Mouse (Mus musculus) embryonic facial prominence, embryonic 15.5 days (tissue): ENCODE measurements around the gene Plcl1. TPM values are rescaled to one million over a fixed set of nuclear protein-coding genes. Genes with fewer than 3 reads are reported as not detected.

ENCODE experiments used
- ATAC-seq: fragments of 200-750 bp; cut with Nextera tagmentation; 2 replicates; pipeline ENCODE4 v1.8.0; 2017; ENCODE audit warnings: low read depth, moderate TSS enrichment; ENCODE audit not compliant: insufficient number of reproducible peaks, low FRiP score, low TSS enrichment
- H3K27ac ChIP-seq: fragments of 300-500 bp; sonication (generic); replicated peaks from 2 replicates; pipeline ENCODE4 v1.5.1; 2015; ENCODE audit warnings: mild to moderate bottlenecking, inconsistent platforms
- H3K27me3 ChIP-seq: fragments of 300-500 bp; sonication (generic); 2 replicates; pipeline ENCODE4 v1.6.1; 2015; ENCODE audit warnings: inconsistent platforms
- H3K36me3 ChIP-seq: fragments of 300-500 bp; sonication (generic); 2 replicates; pipeline ENCODE4 v1.6.1; 2015; ENCODE audit warnings: mild to moderate bottlenecking, inconsistent platforms
- H3K4me1 ChIP-seq: fragments of 300-500 bp; sonication (generic); 2 replicates; pipeline ENCODE4 v1.6.1; 2015; ENCODE audit warnings: inconsistent platforms
- H3K4me2 ChIP-seq: fragments of 300-500 bp; sonication (generic); replicated peaks from 2 replicates; pipeline ENCODE4 v1.6.1; 2015; ENCODE audit warnings: mild to moderate bottlenecking, inconsistent platforms
- H3K4me3 ChIP-seq: fragments of 300-500 bp; sonication (generic); replicated peaks from 2 replicates; pipeline ENCODE4 v1.5.1; 2015; ENCODE audit warnings: mild to moderate bottlenecking, inconsistent platforms
- H3K9ac ChIP-seq: fragments of 300-500 bp; sonication (generic); 2 replicates; pipeline ENCODE4 v1.6.1; 2015; ENCODE audit warnings: inconsistent platforms
- H3K9me3 ChIP-seq: fragments of 300-500 bp; sonication (generic); replicated peaks from 2 replicates; pipeline ENCODE4 v1.6.1; 2016; ENCODE audit warnings: inconsistent platforms
- WGBS: fragments of 180-500 bp; shearing (Covaris S2); methylation state at CpG from one replicate; pipeline ENCODE4 v1.1.7; 2015; 5-methylcytosine and 5-hydroxymethylcytosine counted together
- polyA plus RNA-seq: library from polyadenylated mRNA; unstranded; fragments of >200 nt; fragmentation: Nextera tagmentation; extraction: Ambion mirVana; gene quantifications from 2 replicates; pipeline ENCODE4 v1.2.1, GENCODE M21; 2015

The Plcl1 gene
- 2.2 and 2.5 TPM in 2 replicates for polyA plus RNA-seq

GRCm38 (mm10) chr1:55405272-55406022, at the start of gene Plcl1:
TSS of gene Plcl1 (plus strand) at chr1:55405921.
- peaks cover 17% of the 10 kb centered on the region for H3K4me1 ChIP-seq
- peak; percentile 98 for ATAC-seq
- no peaks in the 10 kb centered on the region for H3K36me3 ChIP-seq
- peak within 1 kb of the TSS; percentile 85 for H3K4me2 ChIP-seq
- H3K27me3 ChIP-seq, result peaks cover 8% of the 10 kb centered on the region; the same call in 1 of the 2 replicates
- H3K27ac ChIP-seq, result peak within 1 kb of the TSS; percentile 31
- WGBS, result 3% methylated on average over 51 of the region's 51 CpGs
- no peaks in the 10 kb centered on the region for H3K9me3 ChIP-seq
- H3K9ac ChIP-seq, result peak within 1 kb of the TSS; percentile 26
- H3K4me3 ChIP-seq, result peak within 1 kb of the TSS; percentile 70

- H3K27me3 ChIP-seq, result peaks cover 20% of the 10 kb centered on the region
- ATAC-seq, result 0 out of 2 replicates have a peak, but pooled peaks have one; percentile 39
- no peak overlapping the region for H3K27ac ChIP-seq
- H3K4me3 ChIP-seq, result peak overlapping the region; percentile 50
- peak overlapping the region; percentile 67 for H3K4me2 ChIP-seq
- WGBS, result 51% methylated on average over 49 of the region's 49 CpGs
- H3K4me1 ChIP-seq, result peaks cover 10% of the 10 kb centered on the region
- H3K9ac ChIP-seq, result no peak overlapping the region
- H3K36me3 ChIP-seq, result no peaks in the 10 kb centered on the region
- H3K9me3 ChIP-seq, result peaks cover 5% of the 10 kb centered on the region; the same call in 1 of the 2 replicates
Observed at GRCm38 (mm10) chr1:55362634-55363033, 43.1 kb upstream of the Plcl1 start.

GRCm38 (mm10) chr1:55363044-55363565, 42.6 kb upstream of the Plcl1 start, which contains the start of gene Boll:
TSS of gene Boll (minus strand) at chr1:55363469.
- H3K4me1 ChIP-seq, result peaks cover 10% of the 10 kb centered on the region
- peak; percentile 43; the same call in 1 of the 2 replicates for ATAC-seq
- 13% methylated on average over 65 of the region's 68 CpGs for WGBS
- H3K36me3 ChIP-seq, result no peaks in the 10 kb centered on the region
- no peak within 1 kb of the TSS for H3K9ac ChIP-seq
- H3K27me3 ChIP-seq, result peaks cover 20% of the 10 kb centered on the region
- H3K4me2 ChIP-seq, result peak within 1 kb of the TSS; percentile 67
- H3K27ac ChIP-seq, result no peak within 1 kb of the TSS
- H3K9me3 ChIP-seq, result peaks cover 5% of the 10 kb centered on the region; the same call in 1 of the 2 replicates
- peak within 1 kb of the TSS; percentile 50 for H3K4me3 ChIP-seq

- Histone ChIP-seq H3K27ac (no peak overlapping the region), H3K4me2 (peak overlapping the region; percentile 67), H3K4me3 (peak overlapping the region; percentile 50), H3K4me1 (peaks cover 10% of the 10 kb centered on the region), H3K9me3 (peaks cover 5% of the 10 kb centered on the region; the same call in 1 of the 2 replicates), H3K36me3 (no peaks in the 10 kb centered on the region), H3K9ac (no peak overlapping the region), H3K27me3 (peaks cover 20% of the 10 kb centered on the region)
- 2% methylated on average over 27 of the region's 27 CpGs for WGBS
- peak; percentile 84 for ATAC-seq
Observed at GRCm38 (mm10) chr1:55363586-55363985, 42.1 kb upstream of the Plcl1 start.

- Histone ChIP-seq H3K4me3 (no peak overlapping the region), H3K4me2 (no peak overlapping the region), H3K9ac (no peak overlapping the region), H3K27me3 (no peaks in the 10 kb centered on the region), H3K9me3 (no peaks in the 10 kb centered on the region), H3K4me1 (no peaks in the 10 kb centered on the region), H3K36me3 (no peaks in the 10 kb centered on the region), H3K27ac (no peak overlapping the region)
- no peak for ATAC-seq
- WGBS, result 84% methylated on average over 3 of the region's 3 CpGs
Observed at GRCm38 (mm10) chr1:55372626-55373025, 33.1 kb upstream of the Plcl1 start.

GRCm38 (mm10) chr1:55380527-55380926, 25.2 kb upstream of the Plcl1 start:
- H3K4me1 ChIP-seq, result no peaks in the 10 kb centered on the region
- H3K9ac ChIP-seq, result no peak overlapping the region
- 81% methylated on average over 2 of the region's 2 CpGs for WGBS
- H3K4me3 ChIP-seq, result no peak overlapping the region
- no peak overlapping the region for H3K4me2 ChIP-seq
- H3K9me3 ChIP-seq, result no peaks in the 10 kb centered on the region
- ATAC-seq, result no peak
- no peak overlapping the region for H3K27ac ChIP-seq
- H3K36me3 ChIP-seq, result no peaks in the 10 kb centered on the region
- no peaks in the 10 kb centered on the region for H3K27me3 ChIP-seq

- Histone ChIP-seq H3K27me3 (no peaks in the 10 kb centered on the region), H3K9ac (no peak overlapping the region), H3K4me1 (no peaks in the 10 kb centered on the region), H3K27ac (no peak overlapping the region), H3K4me2 (no peak overlapping the region), H3K4me3 (no peak overlapping the region), H3K9me3 (no peaks in the 10 kb centered on the region), H3K36me3 (no peaks in the 10 kb centered on the region)
- 12% methylated on average over 9 of the region's 9 CpGs for WGBS
- ATAC-seq, result no peak
Observed at GRCm38 (mm10) chr1:55383114-55383773, 22.5 kb upstream of the Plcl1 start.

- ATAC-seq, result no peak
- WGBS, result 36% methylated on average over 5 of the region's 5 CpGs
- Histone ChIP-seq H3K4me3 (no peak overlapping the region), H3K9me3 (no peaks in the 10 kb centered on the region), H3K9ac (no peak overlapping the region), H3K27ac (no peak overlapping the region), H3K4me1 (peaks cover 4% of the 10 kb centered on the region; the same call in 1 of the 2 replicates), H3K36me3 (no peaks in the 10 kb centered on the region), H3K4me2 (no peak overlapping the region), H3K27me3 (0 out of 2 replicates have a peak, but pooled peaks cover 3% of the 10 kb centered on the region)
Observed at GRCm38 (mm10) chr1:55399891-55400290, 5.8 kb upstream of the Plcl1 start.

- no peak overlapping the region for H3K27ac ChIP-seq
- H3K4me1 ChIP-seq, result peaks cover 17% of the 10 kb centered on the region
- ATAC-seq, result no peak
- H3K9ac ChIP-seq, result no peak overlapping the region
- no peak overlapping the region for H3K4me2 ChIP-seq
- no peak overlapping the region for H3K4me3 ChIP-seq
- no peaks in the 10 kb centered on the region for H3K9me3 ChIP-seq
- peaks cover 8% of the 10 kb centered on the region; the same call in 1 of the 2 replicates for H3K27me3 ChIP-seq
- H3K36me3 ChIP-seq, result no peaks in the 10 kb centered on the region
- WGBS, result 3% methylated on average over 3 of the region's 3 CpGs
Observed at GRCm38 (mm10) chr1:55404439-55404838, 1.3 kb upstream of the Plcl1 start.

GRCm38 (mm10) chr1:55406023-55406413, 297 bp downstream of the Plcl1 start:
- Histone ChIP-seq H3K9me3 (no peaks in the 10 kb centered on the region), H3K4me3 (peak overlapping the region; percentile 70), H3K9ac (peak overlapping the region; percentile 26), H3K4me2 (peak overlapping the region; percentile 85), H3K27ac (peak overlapping the region; percentile 31), H3K36me3 (no peaks in the 10 kb centered on the region), H3K27me3 (peaks cover 8% of the 10 kb centered on the region; the same call in 1 of the 2 replicates), H3K4me1 (peaks cover 17% of the 10 kb centered on the region)
- peak; percentile 65 for ATAC-seq
- WGBS, result 1% methylated on average over 42 of the region's 42 CpGs
